Mouse (Mus musculus) MEL (cell line): ENCODE measurements around the gene Kalrn. TPM values are rescaled to one million over a fixed set of nuclear protein-coding genes. Genes with fewer than 3 reads are reported as not detected.

Experiments
- DNase-seq: peaks from one replicate; pipeline ENCODE4 v3.0.0; 2011; ENCODE audit warnings: low read depth, low spot score
- H3K27ac ChIP-seq: 2 replicates; pipeline ENCODE4 v1.5.1; 2012; ENCODE audit warnings: low read depth, mild to moderate bottlenecking, control low read depth, low read length, moderate library complexity; ENCODE audit not compliant: control insufficient read depth
- H3K27me3 ChIP-seq, 2 experiments: fragments of 150-350 bp in 1 of 2; sonication (generic) in 1 of 2; 2 replicates each; pipeline ENCODE4 v1.6.1; 2012; ENCODE audit warnings: low read length in 2 of 2, mild to moderate bottlenecking in 2 of 2, improper control_type of control experiment in 1 of 2, moderate library complexity in 1 of 2; ENCODE audit not compliant: insufficient read depth in 2 of 2, control insufficient read depth in 1 of 2
- H3K36me3 ChIP-seq, 2 experiments: 2 replicates each; pipeline ENCODE4 v1.6.1; 2012 to 2014; ENCODE audit warnings: low read length in 2 of 2, improper control_type of control experiment in 1 of 2, inconsistent platforms in 1 of 2, mild to moderate bottlenecking in 1 of 2; ENCODE audit not compliant: insufficient read depth in 2 of 2, control insufficient read depth in 1 of 2
- H3K4me1 ChIP-seq, 2 experiments: fragments of 150-350 bp in 1 of 2; sonication (generic) in 1 of 2; 2 replicates each; pipeline ENCODE4 v1.6.1; 2012; ENCODE audit warnings: low read length in 2 of 2, improper control_type of control experiment in 1 of 2, mild to moderate bottlenecking in 1 of 2; ENCODE audit not compliant: insufficient read depth in 2 of 2, control insufficient read depth in 1 of 2
- H3K4me3 ChIP-seq, 2 experiments: fragments of 150-350 bp in 1 of 2; sonication (generic) in 1 of 2; 2 replicates each; pipeline ENCODE4 v1.5.1; 2012; ENCODE audit warnings: low read depth in 2 of 2, low read length in 2 of 2, mild to moderate bottlenecking in 2 of 2, moderate library complexity in 2 of 2, control low read depth in 1 of 2, improper control_type of control experiment in 1 of 2; ENCODE audit not compliant: control insufficient read depth in 1 of 2, insufficient read depth in 1 of 2
- H3K79me2 ChIP-seq: 2 replicates; pipeline ENCODE4 v1.6.1; 2012; ENCODE audit warnings: mild to moderate bottlenecking, low read length, moderate library complexity; ENCODE audit not compliant: control insufficient read depth, poor library complexity, insufficient read depth
- H3K9ac ChIP-seq: 2 replicates; pipeline ENCODE4 v1.6.1; 2012; ENCODE audit warnings: low read depth, mild to moderate bottlenecking, control low read depth, low read length, moderate library complexity; ENCODE audit not compliant: control insufficient read depth, poor library complexity, severe bottlenecking
- H3K9me3 ChIP-seq: fragments of 150-350 bp; sonication (generic); replicated peaks from 2 replicates; pipeline ENCODE4 v1.6.1; 2012; ENCODE audit warnings: mild to moderate bottlenecking, low read length, improper control_type of control experiment, moderate library complexity; ENCODE audit not compliant: insufficient read depth
- CHD1 ChIP-seq: IDR thresholded peaks from 2 replicates; pipeline ENCODE4 v1.6.1; 2012; ENCODE audit warnings: low read depth, mild to moderate bottlenecking, inconsistent platforms, low read length, improper control_type of control experiment
- CHD2 ChIP-seq: IDR thresholded peaks from 2 replicates; pipeline ENCODE4 v1.6.1; 2011; ENCODE audit warnings: low read length, improper control_type of control experiment
- CTCF ChIP-seq, 3 experiments: IDR thresholded peaks in 2 of 3; conservative IDR thresholded peaks in 1 of 3; 2 replicates each; pipeline ENCODE4 v1.5.1; 2011 to 2012; ENCODE audit warnings: low read length in 3 of 3, low read depth in 2 of 3, mild to moderate bottlenecking in 2 of 3, improper control_type of control experiment in 1 of 3, inconsistent platforms in 1 of 3, mixed read lengths in 1 of 3, moderate library complexity in 1 of 3; ENCODE audit not compliant: control insufficient read depth in 1 of 3, insufficient read depth in 1 of 3, poor library complexity in 1 of 3, severe bottlenecking in 1 of 3
- E2F4 ChIP-seq: IDR thresholded peaks from 2 replicates; pipeline ENCODE4 v1.6.1; 2011; ENCODE audit warnings: low read depth, low read length, improper control_type of control experiment, borderline replicate concordance
- ELF1 ChIP-seq: IDR thresholded peaks from 2 replicates; pipeline ENCODE4 v1.6.1; 2014; ENCODE audit warnings: low read depth, mild to moderate bottlenecking, inconsistent platforms, low read length, improper control_type of control experiment, moderate library complexity
- EP300 ChIP-seq, 2 experiments: IDR thresholded peaks; 2 replicates each; pipeline ENCODE4 v1.6.1; 2011; ENCODE audit warnings: improper control_type of control experiment in 2 of 2, low read length in 2 of 2, low read depth in 1 of 2, mild to moderate bottlenecking in 1 of 2
- GATA1 ChIP-seq: IDR thresholded peaks from 2 replicates; pipeline ENCODE4 v1.6.1; 2011; ENCODE audit warnings: low read depth, low read length, improper control_type of control experiment
- HCFC1 ChIP-seq: IDR thresholded peaks from 2 replicates; pipeline ENCODE4 v1.6.1; 2012; ENCODE audit warnings: low read depth, mild to moderate bottlenecking, inconsistent platforms, low read length, improper control_type of control experiment, moderate library complexity
- KAT2A ChIP-seq: conservative IDR thresholded peaks from 2 replicates; pipeline ENCODE4 v1.6.1; 2012; ENCODE audit warnings: low read depth, low read length, improper control_type of control experiment, inconsistent platforms
- MAZ ChIP-seq: IDR thresholded peaks from 2 replicates; pipeline ENCODE4 v1.6.1; 2012; ENCODE audit warnings: low read depth, mild to moderate bottlenecking, inconsistent platforms, low read length, improper control_type of control experiment
- MYB ChIP-seq: IDR thresholded peaks from 2 replicates; pipeline ENCODE4 v1.6.1; 2011; ENCODE audit warnings: mild to moderate bottlenecking, low read depth, low read length, improper control_type of control experiment
- NELFE ChIP-seq: IDR thresholded peaks from 2 replicates; pipeline ENCODE4 v1.6.1; 2011; ENCODE audit warnings: low read depth, low read length, improper control_type of control experiment
- POLR2A ChIP-seq, 2 experiments: IDR thresholded peaks; 2 replicates each; pipeline ENCODE4 v1.6.1; 2011 to 2012; ENCODE audit warnings: low read length in 2 of 2, mild to moderate bottlenecking in 2 of 2, control low read depth in 1 of 2, improper control_type of control experiment in 1 of 2, low read depth in 1 of 2, moderate library complexity in 1 of 2; ENCODE audit not compliant: control insufficient read depth in 1 of 2, insufficient read depth in 1 of 2, poor library complexity in 1 of 2
- POLR2AphosphoS2 ChIP-seq: IDR thresholded peaks from 2 replicates; pipeline ENCODE4 v1.6.1; 2011; ENCODE audit warnings: low read length, improper control_type of control experiment
- POLR2AphosphoS5 ChIP-seq: IDR thresholded peaks from 2 replicates; pipeline ENCODE4 v1.6.1; 2012; ENCODE audit warnings: low read depth, borderline replicate concordance, mild to moderate bottlenecking, inconsistent platforms, low read length, moderate library complexity, mixed read lengths
- RAD21 ChIP-seq: IDR thresholded peaks from 2 replicates; pipeline ENCODE4 v1.6.1; 2011; ENCODE audit warnings: mild to moderate bottlenecking, low read depth, low read length, improper control_type of control experiment
- SIN3A ChIP-seq: IDR thresholded peaks from 2 replicates; pipeline ENCODE4 v1.6.1; 2012; ENCODE audit warnings: low read length, improper control_type of control experiment, inconsistent platforms
- TAL1 ChIP-seq: IDR thresholded peaks from 2 replicates; pipeline ENCODE4 v1.6.1; 2012; ENCODE audit warnings: mild to moderate bottlenecking, inconsistent platforms, low read length, moderate library complexity, mixed read lengths
- TCF12 ChIP-seq: IDR thresholded peaks from 2 replicates; pipeline ENCODE4 v1.6.1; 2014; ENCODE audit warnings: low read depth, mild to moderate bottlenecking, inconsistent platforms, low read length, improper control_type of control experiment, moderate library complexity
- ZC3H11A ChIP-seq: IDR thresholded peaks from 2 replicates; pipeline ENCODE4 v1.6.1; 2012; ENCODE audit warnings: low read depth, mild to moderate bottlenecking, inconsistent platforms, low read length, improper control_type of control experiment
- ZMIZ1 ChIP-seq: IDR thresholded peaks from 2 replicates; pipeline ENCODE4 v1.6.1; 2012; ENCODE audit warnings: low read depth, mild to moderate bottlenecking, inconsistent platforms, low read length, improper control_type of control experiment, moderate library complexity
- ZNF384 ChIP-seq: IDR thresholded peaks from 2 replicates; pipeline ENCODE4 v1.6.1; 2012; ENCODE audit warnings: low read depth, mild to moderate bottlenecking, inconsistent platforms, low read length, improper control_type of control experiment
- polyA plus RNA-seq, 2 experiments: library from polyadenylated mRNA; stranded (reverse) in 1 of 2; unstranded in 1 of 2; fragments of >175 nt in 1 of 2; fragments of >200 nt in 1 of 2; gene quantifications; 2 replicates each; pipeline versions ENCODE4 v1.2.1 to v1.2.4; 2012; ENCODE audit warnings: low replicate concordance in 2 of 2, low read depth in 1 of 2; ENCODE audit not compliant: insufficient read length in 2 of 2, insufficient read depth in 1 of 2, missing spikeins in 1 of 2
- total RNA-seq: library from RNA; depleted of rRNA; stranded (reverse); fragments of 300-350 nt; gene quantifications from 2 replicates; pipeline ENCODE4 v1.2.3, GENCODE M21; 2012

Kalrn gene
- total and polyA plus RNA-seq, 3 experiments = 10.4 to 11.8 TPM; not detected in 1

- no peaks in the 10 kb centered on the region for H3K36me3 ChIP-seq
- H3K27me3 ChIP-seq = peaks cover 0 to 8% of the 10 kb centered on the region in 2 experiments; a peak in 3 of 4 replicates
- no peaks in the 10 kb centered on the region for H3K9me3 ChIP-seq
- H3K27ac ChIP-seq = no peak overlapping the region
- TF ChIP-seq CHD1 (no peak), GATA1 (no peak), TCF12 (no peak), SIN3A (no peak), RAD21 (no peak), MYB (no peak), CHD2 (no peak), ZC3H11A (no peak), HCFC1 (no peak), E2F4 (no peak), NELFE (no peak), POLR2A (IDR thresholded peaks at IDR 0.05; ENCODE audit: control insufficient read depth in 1 of 2, insufficient read depth in 1 of 2, low read depth in 1 of 2, low read length in 2 of 2, poor library complexity in 1 of 2) (no peak), CTCF (IDR thresholded peaks at IDR 0.05 in 2 of 3, conservative IDR thresholded peaks at IDR 0.05 in 1 of 3; ENCODE audit: control insufficient read depth in 1 of 3, insufficient read depth in 1 of 3, low read depth in 2 of 3, low read length in 3 of 3, poor library complexity in 1 of 3, severe bottlenecking in 1 of 3) (no peak), POLR2AphosphoS5 (no peak), ZMIZ1 (no peak), KAT2A (no peak), EP300 (IDR thresholded peaks at IDR 0.05; ENCODE audit: low read depth in 1 of 2, low read length in 2 of 2) (no peak), TAL1 (no peak), ZNF384 (no peak), POLR2AphosphoS2 (no peak)
- no peak overlapping the region for H3K4me3 ChIP-seq
- no peak overlapping the region for H3K9ac ChIP-seq
- no peak for DNase-seq
- no peaks in the 10 kb centered on the region for H3K79me2 ChIP-seq
- no peaks in the 10 kb centered on the region for H3K4me1 ChIP-seq
These were observed 362.1 kb downstream of the Kalrn start for GRCm38 (mm10) chr16:34211243-34211642.

DNA sequence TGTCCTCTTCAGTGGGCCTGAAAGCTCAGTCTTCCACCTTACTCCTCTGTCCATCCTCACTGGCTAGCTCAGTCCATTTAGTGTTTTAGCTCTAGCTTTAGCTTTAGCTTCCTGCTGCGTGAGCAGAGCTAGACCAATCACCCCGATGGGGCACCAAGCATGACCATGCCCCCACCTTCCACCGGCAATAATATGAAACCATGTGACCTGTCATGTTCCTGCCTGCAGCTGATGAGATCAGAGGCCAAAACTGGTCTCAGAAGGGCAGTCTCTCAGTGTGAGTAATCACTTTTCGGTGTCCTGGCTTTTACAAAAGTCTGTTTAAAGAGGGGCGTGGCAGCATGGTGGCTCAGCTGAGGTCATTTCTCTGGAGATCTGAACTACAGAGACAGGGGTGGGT lies 364.6 kb downstream of the Kalrn start:
- Histone ChIP-seq H3K4me1 (no peaks in the 10 kb centered on the region), H3K79me2 (no peaks in the 10 kb centered on the region), H3K27me3 (peaks cover 5 to 9% of the 10 kb centered on the region in 2 experiments), H3K9ac (no peak overlapping the region), H3K36me3 (no peaks in the 10 kb centered on the region), H3K4me3 (no peak overlapping the region), H3K27ac (no peak overlapping the region), H3K9me3 (no peaks in the 10 kb centered on the region)
- DNase-seq = no peak
- no peak for TF ChIP-seq ELF1
- no peak for TF ChIP-seq MAZ
- no peak for TF ChIP-seq POLR2AphosphoS5
